In genomic region chr6:72553079-72553412, GRCm38 (mm10) we compare ENCODE assay signal across 8 mouse cellular contexts. TPM values are rescaled to one million over a fixed set of nuclear protein-coding genes. Genes with fewer than 3 reads are reported as not detected.
A peak's percentile ranks its signal among the peaks of the same experiment; 100 is the strongest.
DNase-seq lines count a peak whose midpoint lies in the region; ATAC-seq and TF ChIP-seq lines count a peak whose summit lies in the region.

No protein-coding gene starts in this region.

- intact Hi-C loops in heart, postnatal 25 days (cut with DNase I) = no loop called here

- no peaks in the 10 kb centered on the region for H3K9me3 ChIP-seq in heart, embryonic 12.5 days (replicated peaks)
- no peaks in the 10 kb centered on the region for H3K9me3 ChIP-seq in E14TG2a.4 (ENCODE audit: low read length)
- H3K9me3 ChIP-seq in forebrain, embryonic 14.5 days (replicated peaks; ENCODE audit: control insufficient read depth, low read length) = no peaks in the 10 kb centered on the region
- H3K9me3 ChIP-seq in liver, embryonic 15.5 days (replicated peaks) = no peaks in the 10 kb centered on the region

- DNase-seq in heart, postnatal 25 days (ENCODE audit: low spot score) = no peak
- DNase-seq in forebrain, embryonic 14.5 days (ENCODE audit: low spot score) = no peak
- DNase-seq in right cerebral cortex, adult 18-20 months = no peak
- no peak for DNase-seq in urinary bladder, postnatal 10 days (ENCODE audit: low spot score)
- no peak for DNase-seq in right cerebral cortex, postnatal 4 days

- peak overlapping the region; percentile 52 for H3K4me3 ChIP-seq in heart, embryonic 12.5 days
- peak overlapping the region; percentile 66 for H3K4me3 ChIP-seq in E14TG2a.4 (replicated peaks; ENCODE audit: low read length)
- H3K4me3 ChIP-seq in forebrain, embryonic 14.5 days (ENCODE audit: low read depth, low read length) = peak overlapping the region; percentile 33
- peak overlapping the region; percentile 51 for H3K4me3 ChIP-seq in liver, embryonic 15.5 days (replicated peaks)

- WGBS in heart, embryonic 12.5 days = 19% methylated on average over 8 of the region's 8 CpGs
- WGBS in forebrain, embryonic 14.5 days = 18% methylated on average over 8 of the region's 8 CpGs
- 17% methylated on average over 8 of the region's 8 CpGs for WGBS in liver, embryonic 15.5 days (ENCODE audit: insufficient replicate concordance)

- no peaks in the 10 kb centered on the region for H3K27me3 ChIP-seq in heart, embryonic 12.5 days (replicated peaks)
- H3K27me3 ChIP-seq in E14TG2a.4 (ENCODE audit: insufficient read depth, low read length) = peaks cover 33% of the 10 kb centered on the region
- H3K27me3 ChIP-seq in forebrain, embryonic 14.5 days (replicated peaks; ENCODE audit: control insufficient read depth, insufficient read depth, low read length) = no peaks in the 10 kb centered on the region
- no peaks in the 10 kb centered on the region for H3K27me3 ChIP-seq in liver, embryonic 15.5 days

- TF ChIP-seq CTCF in E14TG2a.4 (conservative IDR thresholded peaks at IDR 0.05; ENCODE audit: low read length) = no peak

- H3K27ac ChIP-seq in heart, embryonic 12.5 days (ENCODE audit: poor library complexity, severe bottlenecking) = peak overlapping the region; percentile 81; the same call in 1 of the 2 replicates
- no peak overlapping the region for H3K27ac ChIP-seq in forebrain, embryonic 14.5 days (ENCODE audit: low read depth, low read length)
- H3K27ac ChIP-seq in liver, embryonic 15.5 days (replicated peaks) = peak overlapping the region; percentile 61

- peaks cover 24% of the 10 kb centered on the region for H3K4me1 ChIP-seq in heart, embryonic 12.5 days (replicated peaks)
- H3K4me1 ChIP-seq in E14TG2a.4 (replicated peaks; ENCODE audit: low read depth, low read length) = peaks cover 77% of the 10 kb centered on the region
- H3K4me1 ChIP-seq in forebrain, embryonic 14.5 days (ENCODE audit: control insufficient read depth, insufficient read depth, low read length) = peaks cover 5% of the 10 kb centered on the region
- H3K4me1 ChIP-seq in liver, embryonic 15.5 days (replicated peaks) = peaks cover 40% of the 10 kb centered on the region

- H3K4me2 ChIP-seq in heart, embryonic 12.5 days = peak overlapping the region; percentile 79
- H3K4me2 ChIP-seq in forebrain, embryonic 14.5 days (ENCODE audit: low read length) = peak overlapping the region; percentile 61
- H3K4me2 ChIP-seq in liver, embryonic 15.5 days = peak overlapping the region; percentile 80

- ATAC-seq in heart, embryonic 12.5 days (ENCODE audit: insufficient number of reproducible peaks, low FRiP score) = peak; percentile 16; the same call in 1 of the 2 replicates
- peak; percentile 69 for ATAC-seq in forebrain, embryonic 14.5 days
- ATAC-seq in liver, embryonic 15.5 days (ENCODE audit: insufficient read depth) = no peak

- no peaks in the 10 kb centered on the region for H3K36me3 ChIP-seq in heart, embryonic 12.5 days
- no peaks in the 10 kb centered on the region for H3K36me3 ChIP-seq in E14TG2a.4 (ENCODE audit: insufficient read depth, low read length)
- H3K36me3 ChIP-seq in forebrain, embryonic 14.5 days (ENCODE audit: control insufficient read depth, insufficient read depth, low read length) = no peaks in the 10 kb centered on the region
- no peaks in the 10 kb centered on the region for H3K36me3 ChIP-seq in liver, embryonic 15.5 days (replicated peaks)

- peak overlapping the region; percentile 72 for H3K9ac ChIP-seq in heart, embryonic 12.5 days
- peak overlapping the region; percentile 65 for H3K9ac ChIP-seq in forebrain, embryonic 14.5 days (ENCODE audit: low read length)
- H3K9ac ChIP-seq in liver, embryonic 15.5 days = peak overlapping the region; percentile 37; the same call in 1 of the 2 replicates

RNA-seq across cellular contexts. Expression of gene Capg, which starts 8.9 kb away (rescaled TPM):
- 22.5 and 24.7 TPM in 2 replicates for polyA plus RNA-seq in heart, embryonic 12.5 days (2016; fragmentation: Nextera tagmentation; extraction: Ambion mirVana)
- total RNA-seq in heart, postnatal 25 days (2021) = 1 to 10 TPM; 6.5 to 8.7 TPM
- 6.0 and 6.3 TPM in 2 replicates for polyA plus RNA-seq in forebrain, embryonic 14.5 days (2014; fragmentation: Nextera tagmentation; extraction: Ambion mirVana)
- polyA plus RNA-seq in liver, embryonic 15.5 days (2015; fragmentation: Nextera tagmentation; extraction: Ambion mirVana) = 20.4 and 23.8 TPM in 2 replicates

RNA-seq across cellular contexts. Expression of gene Sh2d6, which starts 31.5 kb away (rescaled TPM):
- polyA plus RNA-seq in heart, embryonic 12.5 days (2016; fragmentation: Nextera tagmentation; extraction: Ambion mirVana) = not detected in 2 replicates
- not detected for total RNA-seq in heart, postnatal 25 days (2021)
- 0.60 TPM in 1 of 2 replicates, not detected in the other for polyA plus RNA-seq in forebrain, embryonic 14.5 days (2014; fragmentation: Nextera tagmentation; extraction: Ambion mirVana)
- not detected in 2 replicates for polyA plus RNA-seq in liver, embryonic 15.5 days (2015; fragmentation: Nextera tagmentation; extraction: Ambion mirVana)

RNA-seq across cellular contexts. Expression of gene Elmod3, which starts 45.2 kb away (rescaled TPM):
- polyA plus RNA-seq in heart, embryonic 12.5 days (2016; fragmentation: Nextera tagmentation; extraction: Ambion mirVana) = 12.6 and 13.2 TPM in 2 replicates
- 10 to 100 TPM; 11.3 to 19.8 TPM for total RNA-seq in heart, postnatal 25 days (2021)
- 19.2 and 20.1 TPM in 2 replicates for polyA plus RNA-seq in forebrain, embryonic 14.5 days (2014; fragmentation: Nextera tagmentation; extraction: Ambion mirVana)
- 4.2 TPM in 2 replicates for polyA plus RNA-seq in liver, embryonic 15.5 days (2015; fragmentation: Nextera tagmentation; extraction: Ambion mirVana)

RNA-seq across cellular contexts. Expression of gene Retsat, which starts 45.2 kb away (rescaled TPM):
- 13.8 and 16.0 TPM in 2 replicates for polyA plus RNA-seq in heart, embryonic 12.5 days (2016; fragmentation: Nextera tagmentation; extraction: Ambion mirVana)
- 100 to 1,000 TPM; 155 to 157 TPM for total RNA-seq in heart, postnatal 25 days (2021)
- polyA plus RNA-seq in forebrain, embryonic 14.5 days (2014; fragmentation: Nextera tagmentation; extraction: Ambion mirVana) = 6.6 and 8.4 TPM in 2 replicates
- polyA plus RNA-seq in liver, embryonic 15.5 days (2015; fragmentation: Nextera tagmentation; extraction: Ambion mirVana) = 17.9 and 18.2 TPM in 2 replicates
